Mouse (Mus musculus) forebrain, postnatal 0 days (tissue): ENCODE measurements around the gene Mllt6. TPM values are rescaled to one million over a fixed set of nuclear protein-coding genes. Genes with fewer than 3 reads are reported as not detected.

Source experiments
- ATAC-seq: fragments of 200-750 bp; cut with Nextera tagmentation; 2 replicates; pipeline ENCODE4 v1.8.0; 2017; ENCODE audit warnings: mild to moderate bottlenecking, moderate library complexity
- DNase-seq: peaks from one replicate; pipeline ENCODE4 v3.0.0-alpha.2; 2015
- H3K27ac ChIP-seq: fragments of 300-500 bp; sonication (generic); 2 replicates; pipeline ENCODE4 v1.5.1; 2014; ENCODE audit warnings: low read depth, mild to moderate bottlenecking, antibody characterized with exemption, low read length, moderate library complexity, mixed read lengths
- H3K27me3 ChIP-seq: fragments of 300-500 bp; sonication (generic); 2 replicates; pipeline ENCODE4 v1.6.1; 2014; ENCODE audit warnings: mild to moderate bottlenecking, low read length, mixed read lengths; ENCODE audit not compliant: insufficient read depth
- H3K36me3 ChIP-seq: fragments of 300-500 bp; sonication (generic); 2 replicates; pipeline ENCODE4 v1.6.1; 2014; ENCODE audit warnings: mild to moderate bottlenecking, moderate library complexity; ENCODE audit not compliant: insufficient read depth
- H3K4me1 ChIP-seq: fragments of 300-500 bp; sonication (generic); 2 replicates; pipeline ENCODE4 v1.6.1; 2014; ENCODE audit warnings: antibody characterized with exemption; ENCODE audit not compliant: insufficient read depth
- H3K4me2 ChIP-seq: fragments of 300-500 bp; sonication (generic); 2 replicates; pipeline ENCODE4 v1.6.1; 2014; ENCODE audit warnings: low read depth, mild to moderate bottlenecking, moderate library complexity
- H3K4me3 ChIP-seq: fragments of 300-500 bp; sonication (generic); 2 replicates; pipeline ENCODE4 v1.5.1; 2014; ENCODE audit warnings: low read depth, low read length, mixed read lengths
- H3K9ac ChIP-seq: fragments of 300-500 bp; sonication (generic); 2 replicates; pipeline ENCODE4 v1.6.1; 2014; ENCODE audit warnings: mild to moderate bottlenecking
- H3K9me3 ChIP-seq: fragments of 300-500 bp; sonication (generic); 2 replicates; pipeline ENCODE4 v1.6.1; 2016; ENCODE audit warnings: low read length
- CTCF ChIP-seq: sonication (generic); IDR thresholded peaks from 2 replicates; pipeline ENCODE4 v1.5.1; 2016; ENCODE audit warnings: antibody characterized with exemption, control low read depth, low read depth
- WGBS: fragments of 180-500 bp; shearing (Covaris S2); extraction: QIAGEN DNeasy Blood & Tissue Kit; methylation state at CpG from one replicate; pipeline ENCODE4 v1.1.7; 2014; 5-methylcytosine and 5-hydroxymethylcytosine counted together
- polyA plus RNA-seq: library from polyadenylated mRNA; unstranded; fragments of >200 nt; fragmentation: Nextera tagmentation; extraction: Ambion mirVana; gene quantifications from 2 replicates; pipeline ENCODE4 v1.2.1, GENCODE M21; 2015
- total RNA-seq: library from RNA; depleted of rRNA; stranded (reverse); fragments of >200 nt; gene quantifications from 2 replicates; pipeline ENCODE4 v1.2.3, GENCODE M21; 2014; rRNA removed

Mllt6 gene
- 42.2 and 48.1 TPM in 2 replicates for total RNA-seq
- 1.7 TPM in 2 replicates for polyA plus RNA-seq

DNA sequence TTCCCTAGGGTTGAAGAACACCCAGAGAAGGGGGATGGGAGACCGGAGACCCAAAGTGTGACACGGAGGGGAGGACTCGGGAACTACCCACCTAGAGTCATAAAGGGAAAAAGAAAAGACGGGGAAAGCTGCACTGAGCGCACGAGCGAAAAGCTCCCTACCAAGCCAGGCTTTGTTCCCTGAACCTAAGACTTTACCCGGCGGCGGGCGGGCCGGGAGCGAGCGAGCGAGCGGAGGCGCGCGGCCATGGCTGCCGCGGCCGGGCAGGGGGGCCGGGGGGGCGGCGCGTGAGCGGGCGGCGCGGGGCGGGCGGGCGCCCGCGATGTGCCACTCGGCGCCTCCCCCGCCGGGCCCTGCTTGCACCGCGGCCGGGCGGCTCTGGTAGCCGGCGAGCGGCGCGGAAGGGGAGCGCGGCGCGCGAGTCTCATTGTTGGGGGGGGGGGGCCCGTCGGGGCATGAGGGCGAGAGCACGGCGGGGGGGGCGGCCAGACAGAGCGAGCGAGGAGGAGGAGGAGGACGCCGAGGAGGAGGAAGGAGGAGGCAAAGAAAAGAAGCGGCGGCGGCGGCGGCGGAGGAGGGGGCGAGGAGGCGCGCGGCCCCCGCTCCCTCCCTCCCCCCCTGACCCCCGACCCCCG lies at the start of gene Mllt6:
Gene Mllt6 (plus strand): TSS at position 522 of the 635 bp plus-strand sequence.
- Histone ChIP-seq H3K27me3 (0 out of 2 replicates have a peak, but pooled peaks cover 7% of the 10 kb centered on the region), H3K4me1 (peaks cover 14% of the 10 kb centered on the region; the same call in 1 of the 2 replicates), H3K9me3 (no peaks in the 10 kb centered on the region), H3K4me3 (peak within 1 kb of the TSS; percentile 79), H3K27ac (peak within 1 kb of the TSS; percentile 66), H3K4me2 (peak within 1 kb of the TSS; percentile 81), H3K9ac (peak within 1 kb of the TSS; percentile 68), H3K36me3 (peaks cover 5% of the 10 kb centered on the region)
- 1% methylated on average over 27 of the region's 76 CpGs for WGBS
- no peak for TF ChIP-seq CTCF
- ATAC-seq (peak; percentile 82), DNase-seq (peak; percentile 88)

DNA sequence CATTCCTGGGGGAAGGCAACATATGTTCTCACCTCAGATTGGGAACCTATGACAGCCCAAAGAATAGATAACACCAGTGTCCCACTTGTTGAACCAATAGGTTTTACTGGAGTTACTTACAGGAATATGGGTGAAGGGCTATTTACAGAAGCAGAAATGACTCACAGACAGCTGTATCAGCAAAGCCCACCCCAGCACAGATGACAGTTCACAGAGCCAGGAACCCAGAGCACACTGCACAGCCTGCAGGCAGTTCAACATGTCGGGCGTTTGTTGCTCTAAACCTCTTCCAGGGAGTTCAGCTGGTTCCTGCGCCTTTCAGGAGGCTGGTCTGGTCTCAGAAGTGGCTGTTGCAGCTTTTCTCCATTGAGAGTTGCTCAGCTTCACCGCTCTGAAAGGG lies 47.9 kb upstream of the Mllt6 start:
- no peak overlapping the region for H3K9ac ChIP-seq
- no peak for TF ChIP-seq CTCF
- no peaks in the 10 kb centered on the region for H3K27me3 ChIP-seq
- 82% methylated on average over 4 of the region's 4 CpGs for WGBS
- no peaks in the 10 kb centered on the region for H3K9me3 ChIP-seq
- DNase-seq (no peak), ATAC-seq (no peak)
- H3K4me2 ChIP-seq, result no peak overlapping the region
- H3K36me3 ChIP-seq, result no peaks in the 10 kb centered on the region
- no peak overlapping the region for H3K27ac ChIP-seq
- H3K4me3 ChIP-seq, result no peak overlapping the region
- H3K4me1 ChIP-seq, result no peaks in the 10 kb centered on the region

DNA sequence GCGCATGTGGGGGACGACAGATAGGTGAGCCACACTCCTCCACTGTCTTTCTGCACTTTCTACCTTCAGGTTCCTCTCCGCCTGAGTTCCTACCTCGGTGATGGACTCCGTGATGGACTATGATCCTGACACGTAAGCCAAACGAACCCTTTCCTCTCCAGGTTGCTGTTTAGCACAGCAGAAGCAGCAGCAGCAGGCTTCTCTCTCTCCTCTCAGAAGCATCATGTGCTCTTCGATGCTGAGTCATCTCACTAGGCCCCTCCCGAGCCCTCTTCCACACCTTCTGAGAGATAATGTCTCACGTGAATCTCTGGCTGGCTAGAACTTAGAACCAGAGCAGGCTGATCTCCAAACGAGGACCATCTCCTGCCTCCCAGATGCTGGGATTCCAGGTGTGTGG lies 44.8 kb upstream of the Mllt6 start:
- Histone ChIP-seq H3K36me3 (no peaks in the 10 kb centered on the region), H3K9ac (no peak overlapping the region), H3K27me3 (no peaks in the 10 kb centered on the region), H3K4me1 (no peaks in the 10 kb centered on the region), H3K4me3 (no peak overlapping the region), H3K4me2 (no peak overlapping the region), H3K9me3 (no peaks in the 10 kb centered on the region), H3K27ac (no peak overlapping the region)
- no peak for ATAC-seq
- WGBS, result 65% methylated on average over 11 of the region's 11 CpGs
- no peak for DNase-seq
- no peak for TF ChIP-seq CTCF

DNA sequence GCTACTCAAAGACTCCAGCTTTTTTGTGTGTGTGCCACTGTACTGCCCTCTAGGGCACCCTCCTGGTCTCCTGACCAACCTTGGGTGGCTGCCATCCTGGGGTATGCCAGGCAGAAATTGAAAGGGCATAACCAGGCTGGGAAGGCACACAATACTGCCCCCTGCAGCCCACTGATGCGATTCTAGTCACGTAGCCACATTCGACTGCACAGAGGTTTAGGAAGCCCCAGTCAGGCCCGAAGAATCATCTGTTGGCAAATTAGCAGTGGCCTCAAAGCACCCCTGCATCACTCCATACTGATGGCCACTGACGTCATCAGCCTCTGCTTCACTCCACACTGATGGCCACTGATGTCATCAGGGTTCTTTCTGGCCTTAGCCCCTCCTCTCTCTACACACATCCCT lies 43.8 kb upstream of the Mllt6 start:
- no peaks in the 10 kb centered on the region for H3K27me3 ChIP-seq
- DNase-seq, result peak; percentile 81
- ATAC-seq, result peak; percentile 75
- H3K4me1 ChIP-seq, result no peaks in the 10 kb centered on the region
- H3K4me3 ChIP-seq, result no peak overlapping the region
- no peak overlapping the region for H3K4me2 ChIP-seq
- no peak overlapping the region for H3K27ac ChIP-seq
- peak; percentile 73 for TF ChIP-seq CTCF
- 24% methylated on average over 5 of the region's 5 CpGs for whole genome bisulfite sequencing
- no peaks in the 10 kb centered on the region for H3K9me3 ChIP-seq
- no peaks in the 10 kb centered on the region for H3K36me3 ChIP-seq
- H3K9ac ChIP-seq, result no peak overlapping the region

DNA sequence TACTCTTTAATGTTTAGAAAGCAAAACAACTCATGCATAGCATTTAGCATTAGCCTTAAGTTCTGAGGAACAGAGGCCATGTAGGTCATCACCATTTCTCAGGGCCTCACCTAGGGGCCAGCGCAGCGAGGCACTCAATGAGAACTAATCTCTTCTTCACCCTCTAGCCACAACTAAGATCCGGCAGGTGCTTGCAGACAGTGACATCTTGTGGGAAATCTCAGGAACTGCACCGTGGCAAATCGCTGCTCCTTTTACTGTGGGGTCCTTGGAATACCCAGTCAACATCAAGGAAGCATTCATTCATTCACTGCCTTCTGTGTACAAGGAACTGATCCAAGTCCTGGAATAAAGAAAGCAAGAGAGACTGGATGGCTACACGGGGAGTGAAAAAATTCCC lies 40.8 kb upstream of the Mllt6 start:
- Histone ChIP-seq H3K9ac (no peak overlapping the region), H3K27ac (no peak overlapping the region), H3K4me3 (no peak overlapping the region), H3K36me3 (no peaks in the 10 kb centered on the region), H3K4me2 (no peak overlapping the region), H3K9me3 (no peaks in the 10 kb centered on the region), H3K4me1 (no peaks in the 10 kb centered on the region), H3K27me3 (peaks cover 17% of the 10 kb centered on the region)
- 3% methylated on average over 6 of the region's 6 CpGs for WGBS
- ATAC-seq (peak; percentile 85), DNase-seq (peak; percentile 92)
- peak; percentile 100 for TF ChIP-seq CTCF

DNA sequence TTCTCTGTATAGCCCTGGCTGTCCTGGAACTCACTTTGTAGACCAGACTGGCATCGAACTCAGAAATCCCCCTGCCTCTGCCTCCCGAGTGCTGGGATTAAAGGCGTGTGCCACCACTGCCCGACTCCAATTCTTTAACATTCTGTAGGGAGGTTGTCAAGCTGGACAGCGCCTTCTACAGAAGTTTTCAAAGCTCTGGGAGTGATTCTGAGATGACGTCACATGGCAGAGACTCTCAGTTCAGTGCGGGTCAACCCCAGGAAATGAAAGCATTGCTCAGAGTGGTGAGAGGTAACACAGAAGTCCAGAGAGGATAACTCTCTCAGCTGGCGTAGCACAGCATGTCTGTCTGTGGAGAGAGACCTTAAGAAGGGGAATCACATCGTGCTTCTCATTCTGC lies 40.0 kb upstream of the Mllt6 start:
- Histone ChIP-seq H3K9ac (no peak overlapping the region), H3K27me3 (peaks cover 21% of the 10 kb centered on the region), H3K36me3 (no peaks in the 10 kb centered on the region), H3K4me3 (no peak overlapping the region), H3K27ac (no peak overlapping the region), H3K9me3 (no peaks in the 10 kb centered on the region), H3K4me1 (no peaks in the 10 kb centered on the region), H3K4me2 (no peak overlapping the region)
- TF ChIP-seq CTCF, result no peak
- ATAC-seq (no peak), DNase-seq (no peak)
- WGBS, result 62% methylated on average over 9 of the region's 9 CpGs

DNA sequence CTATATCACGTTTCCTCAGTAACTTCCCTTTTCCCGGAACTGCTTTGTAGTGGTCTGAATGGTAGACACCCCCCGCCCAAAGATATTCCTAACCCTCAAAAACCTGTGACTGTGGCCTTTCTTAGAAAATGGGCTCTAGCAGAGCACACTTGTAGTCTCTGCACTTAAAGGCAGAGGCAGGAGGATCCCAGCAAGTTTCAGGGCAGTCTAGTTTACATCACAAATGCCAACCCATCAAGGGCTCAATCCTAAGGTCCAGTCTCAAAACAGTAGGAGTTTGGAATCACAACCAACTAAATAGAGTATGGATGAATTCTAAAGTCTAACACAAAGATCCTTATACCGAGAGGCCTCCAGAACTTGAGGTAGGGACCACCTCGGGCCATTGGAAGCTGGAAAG lies 37.7 kb upstream of the Mllt6 start:
- no peaks in the 10 kb centered on the region for H3K36me3 ChIP-seq
- H3K4me2 ChIP-seq, result no peak overlapping the region
- no peak overlapping the region for H3K4me3 ChIP-seq
- DNase-seq (no peak), ATAC-seq (no peak)
- H3K9ac ChIP-seq, result no peak overlapping the region
- H3K4me1 ChIP-seq, result no peaks in the 10 kb centered on the region
- no peak overlapping the region for H3K27ac ChIP-seq
- no peak for TF ChIP-seq CTCF
- peaks cover 31% of the 10 kb centered on the region for H3K27me3 ChIP-seq
- 79% methylated on average over 5 of the region's 5 CpGs for WGBS
- H3K9me3 ChIP-seq, result no peaks in the 10 kb centered on the region
